Mouse (Mus musculus) forebrain, embryonic 14.5 days (tissue): ENCODE measurements at regions not wholly inside any gene's neighbourhood (a gene's known extent, or its start where the extent isn't known, plus 50 kb on each side); places are given as distances from the start of the nearest gene placed in this dataset.

Experiments used
- ATAC-seq: fragments of 200-750 bp; cut with Nextera tagmentation; 2 replicates; pipeline ENCODE4 v1.8.0; 2017; ENCODE audit warnings: mild to moderate bottlenecking, moderate library complexity
- DNase-seq: peaks from one replicate; pipeline ENCODE4 v3.0.0-alpha.2; 2015; ENCODE audit warnings: low spot score
- H3K27ac ChIP-seq: fragments of 300-500 bp; sonication (generic); 2 replicates; pipeline ENCODE4 v1.5.1; 2014; ENCODE audit warnings: low read depth, mild to moderate bottlenecking, control low read depth, low read length, moderate library complexity
- H3K27me3 ChIP-seq: fragments of 300-500 bp; sonication (generic); replicated peaks from 2 replicates; pipeline ENCODE4 v1.6.1; 2014; ENCODE audit warnings: low read length, control low read depth, mixed read lengths; ENCODE audit not compliant: control insufficient read depth, insufficient read depth
- H3K36me3 ChIP-seq: fragments of 300-500 bp; sonication (generic); 2 replicates; pipeline ENCODE4 v1.6.1; 2014; ENCODE audit warnings: low read length, control low read depth; ENCODE audit not compliant: control insufficient read depth, insufficient read depth
- H3K4me1 ChIP-seq: fragments of 300-500 bp; sonication (generic); 2 replicates; pipeline ENCODE4 v1.6.1; 2014; ENCODE audit warnings: antibody characterized with exemption, low read length, control low read depth; ENCODE audit not compliant: control insufficient read depth, insufficient read depth
- H3K4me2 ChIP-seq: fragments of 300-500 bp; sonication (generic); 2 replicates; pipeline ENCODE4 v1.6.1; 2014; ENCODE audit warnings: mild to moderate bottlenecking, control low read depth, low read length
- H3K4me3 ChIP-seq: fragments of 300-500 bp; sonication (generic); 2 replicates; pipeline ENCODE4 v1.5.1; 2014; ENCODE audit warnings: low read depth, low read length, control low read depth
- H3K9ac ChIP-seq: fragments of 300-500 bp; sonication (generic); 2 replicates; pipeline ENCODE4 v1.6.1; 2014; ENCODE audit warnings: mild to moderate bottlenecking, low read length, control low read depth, moderate library complexity
- H3K9me3 ChIP-seq: fragments of 300-500 bp; sonication (generic); replicated peaks from 2 replicates; pipeline ENCODE4 v1.6.1; 2016; ENCODE audit warnings: low read length, control low read depth, mixed read lengths; ENCODE audit not compliant: control insufficient read depth
- WGBS: fragments of 180-500 bp; shearing (Covaris S2); extraction: QIAGEN DNeasy Blood & Tissue Kit; methylation state at CpG from one replicate; pipeline ENCODE4 v1.1.7; 2014; 5-methylcytosine and 5-hydroxymethylcytosine counted together

GRCm38 (mm10) chr2:168352626-168353025 lies 71.1 kb upstream of the Kcng1 start:
- H3K27ac ChIP-seq: peak overlapping the region; percentile 61; the same call in 1 of the 2 replicates
- peak; percentile 89 for ATAC-seq

GRCm38 (mm10) chr2:168352194-168352593 lies 70.7 kb upstream of the Kcng1 start:
- no peak for ATAC-seq
- H3K4me1 ChIP-seq: peaks cover 10% of the 10 kb centered on the region; the same call in 1 of the 2 replicates
- no peaks in the 10 kb centered on the region for H3K36me3 ChIP-seq
- no peak for DNase-seq
- no peak overlapping the region for H3K27ac ChIP-seq
- H3K4me2 ChIP-seq: no peak overlapping the region
- 0 out of 2 replicates have a peak, but pooled peaks cover 7% of the 10 kb centered on the region for H3K27me3 ChIP-seq
- WGBS: 73% methylated on average over 3 of the region's 3 CpGs
- no peak overlapping the region for H3K9ac ChIP-seq
- H3K9me3 ChIP-seq: no peaks in the 10 kb centered on the region
- no peak overlapping the region for H3K4me3 ChIP-seq

More at GRCm38 (mm10) chr2:168352626-168353025, 71.1 kb upstream of the Kcng1 start:
- WGBS: 65% methylated on average over 5 of the region's 5 CpGs
- Histone ChIP-seq H3K4me2 (no peak overlapping the region), H3K27me3 (0 out of 2 replicates have a peak, but pooled peaks cover 7% of the 10 kb centered on the region), H3K4me1 (peaks cover 10% of the 10 kb centered on the region; the same call in 1 of the 2 replicates), H3K9ac (no peak overlapping the region), H3K9me3 (no peaks in the 10 kb centered on the region), H3K4me3 (no peak overlapping the region), H3K36me3 (no peaks in the 10 kb centered on the region)
- peak; percentile 83 for DNase-seq

GRCm38 (mm10) chr2:168345384-168345783 lies 63.8 kb upstream of the Kcng1 start:
- no peaks in the 10 kb centered on the region for H3K36me3 ChIP-seq
- WGBS: 89% methylated on average over 5 of the region's 5 CpGs
- no peak overlapping the region for H3K9ac ChIP-seq
- H3K27ac ChIP-seq: no peak overlapping the region
- H3K4me3 ChIP-seq: no peak overlapping the region
- ATAC-seq: no peak
- no peaks in the 10 kb centered on the region for H3K9me3 ChIP-seq
- peaks cover 15% of the 10 kb centered on the region for H3K27me3 ChIP-seq
- H3K4me1 ChIP-seq: peaks cover 22% of the 10 kb centered on the region
- no peak for DNase-seq
- no peak overlapping the region for H3K4me2 ChIP-seq

GRCm38 (mm10) chr2:168343705-168344104 lies 62.2 kb upstream of the Kcng1 start:
- 4% methylated on average over 7 of the region's 7 CpGs for WGBS
- Histone ChIP-seq H3K27me3 (peaks cover 8% of the 10 kb centered on the region), H3K4me2 (no peak overlapping the region)

GRCm38 (mm10) chr2:168338819-168339218 lies 57.3 kb upstream of the Kcng1 start:
- Histone ChIP-seq H3K4me2 (no peak overlapping the region), H3K27ac (no peak overlapping the region; the same call in 1 of the 2 replicates), H3K36me3 (no peaks in the 10 kb centered on the region), H3K9me3 (no peaks in the 10 kb centered on the region), H3K4me3 (no peak overlapping the region), H3K4me1 (peaks cover 25% of the 10 kb centered on the region), H3K27me3 (peaks cover 8% of the 10 kb centered on the region), H3K9ac (no peak overlapping the region)
- ATAC-seq (no peak), DNase-seq (no peak)
- 32% methylated on average over 6 of the region's 6 CpGs for WGBS

More at GRCm38 (mm10) chr2:168343705-168344104, 62.2 kb upstream of the Kcng1 start:
- ATAC-seq (peak; percentile 97), DNase-seq (peak; percentile 96)
- H3K9ac ChIP-seq: no peak overlapping the region
- peaks cover 26% of the 10 kb centered on the region for H3K4me1 ChIP-seq
- H3K4me3 ChIP-seq: no peak overlapping the region
- H3K36me3 ChIP-seq: no peaks in the 10 kb centered on the region
- H3K27ac ChIP-seq: peak overlapping the region; percentile 93
- H3K9me3 ChIP-seq: no peaks in the 10 kb centered on the region

- peak; percentile 87 for DNase-seq
- Histone ChIP-seq H3K4me1 (peaks cover 23% of the 10 kb centered on the region), H3K9me3 (no peaks in the 10 kb centered on the region), H3K27ac (no peak overlapping the region), H3K27me3 (peaks cover 8% of the 10 kb centered on the region), H3K4me2 (no peak overlapping the region), H3K36me3 (no peaks in the 10 kb centered on the region), H3K9ac (no peak overlapping the region), H3K4me3 (no peak overlapping the region)
- ATAC-seq: peak; percentile 62; the same call in 1 of the 2 replicates
- 39% methylated on average over 4 of the region's 4 CpGs for WGBS
Observed at GRCm38 (mm10) chr2:168338382-168338781, 56.8 kb upstream of the Kcng1 start.

GRCm38 (mm10) chr2:168337611-168338010 lies 56.1 kb upstream of the Kcng1 start:
- Histone ChIP-seq H3K27me3 (peaks cover 8% of the 10 kb centered on the region), H3K4me2 (no peak overlapping the region), H3K27ac (no peak overlapping the region), H3K9ac (no peak overlapping the region), H3K36me3 (no peaks in the 10 kb centered on the region), H3K4me1 (peaks cover 16% of the 10 kb centered on the region), H3K4me3 (no peak overlapping the region), H3K9me3 (no peaks in the 10 kb centered on the region)
- DNase-seq (no peak), ATAC-seq (no peak)
- WGBS: 68% methylated on average over 3 of the region's 3 CpGs

- H3K9me3 ChIP-seq: no peaks in the 10 kb centered on the region
- no peak overlapping the region for H3K27ac ChIP-seq
- H3K9ac ChIP-seq: no peak overlapping the region
- H3K4me3 ChIP-seq: no peak overlapping the region
- WGBS: 86% methylated on average over 11 of the region's 11 CpGs
- peaks cover 2% of the 10 kb centered on the region for H3K27me3 ChIP-seq
- peaks cover 11% of the 10 kb centered on the region for H3K4me1 ChIP-seq
- no peak overlapping the region for H3K4me2 ChIP-seq
- ATAC-seq: no peak
- no peak for DNase-seq
- no peaks in the 10 kb centered on the region for H3K36me3 ChIP-seq
Observed at GRCm38 (mm10) chr2:168335739-168336385, 54.3 kb upstream of the Kcng1 start.

GRCm38 (mm10) chr2:168334241-168334588 lies 52.7 kb upstream of the Kcng1 start:
- H3K36me3 ChIP-seq: no peaks in the 10 kb centered on the region
- no peak overlapping the region for H3K4me2 ChIP-seq
- H3K4me1 ChIP-seq: peaks cover 10% of the 10 kb centered on the region
- ATAC-seq (no peak), DNase-seq (no peak)
- no peaks in the 10 kb centered on the region for H3K27me3 ChIP-seq
- H3K27ac ChIP-seq: no peak overlapping the region
- 57% methylated on average over 9 of the region's 9 CpGs for WGBS
- no peaks in the 10 kb centered on the region for H3K9me3 ChIP-seq
- no peak overlapping the region for H3K9ac ChIP-seq
- no peak overlapping the region for H3K4me3 ChIP-seq
